Mouse (Mus musculus) midbrain, embryonic 11.5 days (tissue): ENCODE results near the gene Spred1. TPM values are rescaled to one million over a fixed set of nuclear protein-coding genes. Genes with fewer than 3 reads are reported as not detected.

Experiments
- ATAC-seq: fragments of 200-750 bp; cut with Nextera tagmentation; 2 replicates; pipeline ENCODE4 v1.8.0; 2017; ENCODE audit warnings: moderate TSS enrichment, moderate library complexity; ENCODE audit not compliant: low FRiP score
- DNase-seq: peaks from one replicate; pipeline ENCODE4 v3.0.0; 2015; ENCODE audit warnings: low spot score; ENCODE audit errors: missing footprints
- H3K27ac ChIP-seq: fragments of 300-500 bp; sonication (generic); 2 replicates; pipeline ENCODE4 v1.5.1; 2014; ENCODE audit warnings: low read depth, low read length
- H3K27me3 ChIP-seq: fragments of 300-500 bp; sonication (generic); 2 replicates; pipeline ENCODE4 v1.6.1; 2014; ENCODE audit warnings: mild to moderate bottlenecking, low read length, moderate library complexity, mixed read lengths; ENCODE audit not compliant: control insufficient read depth, insufficient read depth
- H3K36me3 ChIP-seq: fragments of 300-500 bp; sonication (generic); 2 replicates; pipeline ENCODE4 v1.6.1; 2014; ENCODE audit warnings: mild to moderate bottlenecking, low read length, moderate library complexity, mixed read lengths; ENCODE audit not compliant: control insufficient read depth, insufficient read depth
- H3K4me1 ChIP-seq: fragments of 300-500 bp; sonication (generic); 2 replicates; pipeline ENCODE4 v1.6.1; 2014; ENCODE audit warnings: low read length; ENCODE audit not compliant: control insufficient read depth, insufficient read depth
- H3K4me2 ChIP-seq: fragments of 300-500 bp; sonication (generic); 2 replicates; pipeline ENCODE4 v1.6.1; 2014; ENCODE audit warnings: mild to moderate bottlenecking, moderate library complexity
- H3K4me3 ChIP-seq: fragments of 300-500 bp; sonication (generic); 2 replicates; pipeline ENCODE4 v1.5.1; 2014; ENCODE audit warnings: low read depth, low read length
- H3K9ac ChIP-seq: fragments of 300-500 bp; sonication (generic); 2 replicates; pipeline ENCODE4 v1.6.1; 2014; ENCODE audit warnings: low read length
- H3K9me3 ChIP-seq: fragments of 300-500 bp; sonication (generic); 2 replicates; pipeline ENCODE4 v1.6.1; 2016; ENCODE audit warnings: low read length; ENCODE audit not compliant: control insufficient read depth
- WGBS: fragments of 180-500 bp; shearing (Covaris S2); extraction: QIAGEN DNeasy Blood & Tissue Kit; methylation state at CpG from one replicate; pipeline ENCODE4 v1.1.7; 2014; 5-methylcytosine and 5-hydroxymethylcytosine counted together
- polyA plus RNA-seq: library from polyadenylated mRNA; unstranded; fragments of >200 nt; fragmentation: Nextera tagmentation; extraction: Ambion mirVana; gene quantifications from 2 replicates; pipeline ENCODE4 v1.2.1, GENCODE M21; 2014

Spred1 gene
- polyA plus RNA-seq, 1 experiment from 2014 or later = 20.1 TPM

GRCm38 (mm10) chr2:117146026-117146425, 24.9 kb downstream of the Spred1 start:
- ATAC-seq (no peak), DNase-seq (no peak)
- WGBS = 82% methylated on average over 2 of the region's 2 CpGs
- Histone ChIP-seq H3K27me3 (no peaks in the 10 kb centered on the region), H3K9ac (no peak overlapping the region), H3K36me3 (no peaks in the 10 kb centered on the region), H3K27ac (no peak overlapping the region), H3K4me2 (no peak overlapping the region), H3K4me3 (no peak overlapping the region), H3K4me1 (peaks cover 3% of the 10 kb centered on the region), H3K9me3 (no peaks in the 10 kb centered on the region)

GRCm38 (mm10) chr2:117146617-117147016, 25.4 kb downstream of the Spred1 start:
- 81% methylated on average over 3 of the region's 3 CpGs for WGBS
- no peaks in the 10 kb centered on the region for H3K4me1 ChIP-seq
- ATAC-seq (no peak), DNase-seq (no peak)
- no peaks in the 10 kb centered on the region for H3K27me3 ChIP-seq
- no peak overlapping the region for H3K9ac ChIP-seq
- no peaks in the 10 kb centered on the region for H3K36me3 ChIP-seq
- no peak overlapping the region for H3K4me2 ChIP-seq
- H3K9me3 ChIP-seq = no peaks in the 10 kb centered on the region
- no peak overlapping the region for H3K27ac ChIP-seq
- H3K4me3 ChIP-seq = no peak overlapping the region

- no peak for DNase-seq
- H3K4me2 ChIP-seq = no peak overlapping the region
- H3K36me3 ChIP-seq = no peaks in the 10 kb centered on the region
- no peak overlapping the region for H3K9ac ChIP-seq
- H3K4me3 ChIP-seq = no peak overlapping the region
- H3K9me3 ChIP-seq = no peaks in the 10 kb centered on the region
- no peak for ATAC-seq
- no peaks in the 10 kb centered on the region for H3K27me3 ChIP-seq
- H3K27ac ChIP-seq = no peak overlapping the region
- no peaks in the 10 kb centered on the region for H3K4me1 ChIP-seq
Measured at GRCm38 (mm10) chr2:117152161-117152560, 31.0 kb downstream of the Spred1 start.

- no peaks in the 10 kb centered on the region for H3K27me3 ChIP-seq
- H3K4me1 ChIP-seq = no peaks in the 10 kb centered on the region
- H3K4me2 ChIP-seq = no peak overlapping the region
- no peak overlapping the region for H3K9ac ChIP-seq
- WGBS = 91% methylated on average over 2 of the region's 2 CpGs
- no peaks in the 10 kb centered on the region for H3K9me3 ChIP-seq
- ATAC-seq (no peak), DNase-seq (no peak)
- H3K36me3 ChIP-seq = no peaks in the 10 kb centered on the region; the same call in 1 of the 2 replicates
- no peak overlapping the region for H3K4me3 ChIP-seq
- no peak overlapping the region for H3K27ac ChIP-seq
Measured at GRCm38 (mm10) chr2:117168379-117168778, 47.2 kb downstream of the Spred1 start.

GRCm38 (mm10) chr2:117169037-117169436, 47.9 kb downstream of the Spred1 start:
- Histone ChIP-seq H3K4me3 (no peak overlapping the region), H3K36me3 (no peaks in the 10 kb centered on the region; the same call in 1 of the 2 replicates), H3K4me1 (no peaks in the 10 kb centered on the region), H3K27ac (no peak overlapping the region), H3K4me2 (no peak overlapping the region), H3K27me3 (no peaks in the 10 kb centered on the region), H3K9ac (no peak overlapping the region), H3K9me3 (no peaks in the 10 kb centered on the region)
- no peak for DNase-seq
- no peak for ATAC-seq
- WGBS = 86% methylated on average over 3 of the region's 3 CpGs

- H3K4me2 ChIP-seq = no peak overlapping the region
- no peak for DNase-seq
- no peaks in the 10 kb centered on the region for H3K9me3 ChIP-seq
- no peak overlapping the region for H3K27ac ChIP-seq
- no peaks in the 10 kb centered on the region for H3K27me3 ChIP-seq
- ATAC-seq = no peak
- no peak overlapping the region for H3K4me3 ChIP-seq
- no peaks in the 10 kb centered on the region for H3K4me1 ChIP-seq
- WGBS = 80% methylated on average over 4 of the region's 4 CpGs
- no peak overlapping the region for H3K9ac ChIP-seq
- H3K36me3 ChIP-seq = peaks cover 4% of the 10 kb centered on the region; the same call in 1 of the 2 replicates
Measured at GRCm38 (mm10) chr2:117172981-117173380, 51.8 kb downstream of the Spred1 start.

- H3K4me1 ChIP-seq = no peaks in the 10 kb centered on the region
- no peaks in the 10 kb centered on the region for H3K27me3 ChIP-seq
- ATAC-seq (no peak), DNase-seq (no peak)
- no peak overlapping the region for H3K27ac ChIP-seq
- WGBS = 97% methylated on average over 4 of the region's 4 CpGs
- no peak overlapping the region for H3K4me3 ChIP-seq
- H3K4me2 ChIP-seq = no peak overlapping the region
- no peak overlapping the region for H3K9ac ChIP-seq
- no peaks in the 10 kb centered on the region for H3K9me3 ChIP-seq
- peaks cover 4% of the 10 kb centered on the region; the same call in 1 of the 2 replicates for H3K36me3 ChIP-seq
Measured at GRCm38 (mm10) chr2:117176066-117176465, 54.9 kb downstream of the Spred1 start.

- Histone ChIP-seq H3K9ac (no peak overlapping the region), H3K4me2 (no peak overlapping the region), H3K27me3 (no peaks in the 10 kb centered on the region), H3K4me1 (no peaks in the 10 kb centered on the region), H3K36me3 (peaks cover 4% of the 10 kb centered on the region; the same call in 1 of the 2 replicates), H3K4me3 (no peak overlapping the region), H3K9me3 (no peaks in the 10 kb centered on the region), H3K27ac (no peak overlapping the region)
- DNase-seq (no peak), ATAC-seq (no peak)
- 70% methylated on average over 4 of the region's 4 CpGs for WGBS
Measured at GRCm38 (mm10) chr2:117176937-117177336, 55.8 kb downstream of the Spred1 start.

GRCm38 (mm10) chr2:117180250-117180885, 59.2 kb downstream of the Spred1 start:
- Histone ChIP-seq H3K27me3 (no peaks in the 10 kb centered on the region), H3K27ac (no peak overlapping the region), H3K9ac (no peak overlapping the region), H3K9me3 (no peaks in the 10 kb centered on the region), H3K4me2 (no peak overlapping the region), H3K4me1 (no peaks in the 10 kb centered on the region), H3K36me3 (0 out of 2 replicates have a peak, but pooled peaks cover 8% of the 10 kb centered on the region), H3K4me3 (no peak overlapping the region)
- ATAC-seq (peak; percentile 77), DNase-seq (peak; percentile 98)
- 39% methylated on average over 7 of the region's 7 CpGs for WGBS
